Mouse (Mus musculus) lung, embryonic 16.5 days (tissue): ENCODE data around the gene Tbc1d2b. TPM values are rescaled to one million over a fixed set of nuclear protein-coding genes. Genes with fewer than 3 reads are reported as not detected.

Experiments used
- ATAC-seq: fragments of 200-750 bp; cut with Nextera tagmentation; 2 replicates; pipeline ENCODE4 v1.8.0; 2017; ENCODE audit warnings: low read depth, mild to moderate bottlenecking, moderate library complexity
- H3K27ac ChIP-seq: fragments of 300-500 bp; sonication (generic); 2 replicates; pipeline ENCODE4 v1.5.1; 2014; ENCODE audit warnings: mild to moderate bottlenecking, control low read depth, low read length
- H3K27me3 ChIP-seq: fragments of 300-500 bp; sonication (generic); 2 replicates; pipeline ENCODE4 v1.6.1; 2014; ENCODE audit warnings: low read depth, low read length, mixed read lengths; ENCODE audit not compliant: control insufficient read depth, insufficient read depth
- H3K36me3 ChIP-seq: fragments of 300-500 bp; sonication (generic); 2 replicates; pipeline ENCODE4 v1.6.1; 2014; ENCODE audit warnings: low read length; ENCODE audit not compliant: control insufficient read depth, insufficient read depth
- H3K4me1 ChIP-seq: fragments of 300-500 bp; sonication (generic); replicated peaks from 2 replicates; pipeline ENCODE4 v1.6.1; 2014; ENCODE audit warnings: low read length, mixed read lengths; ENCODE audit not compliant: control insufficient read depth, insufficient read depth
- H3K4me2 ChIP-seq: fragments of 300-500 bp; sonication (generic); 2 replicates; pipeline ENCODE4 v1.6.1; 2014; ENCODE audit warnings: low read depth, low read length, control low read depth
- H3K4me3 ChIP-seq: fragments of 300-500 bp; sonication (generic); 2 replicates; pipeline ENCODE4 v1.5.1; 2014; ENCODE audit warnings: mild to moderate bottlenecking, low read length, control low read depth
- H3K9ac ChIP-seq: fragments of 300-500 bp; sonication (generic); 2 replicates; pipeline ENCODE4 v1.6.1; 2014; ENCODE audit warnings: low read length, control low read depth
- H3K9me3 ChIP-seq: fragments of 300-500 bp; sonication (generic); 2 replicates; pipeline ENCODE4 v1.6.1; 2016; ENCODE audit warnings: low read length; ENCODE audit not compliant: control insufficient read depth
- WGBS: fragments of 180-500 bp; shearing (Covaris S2); extraction: QIAGEN DNeasy Blood & Tissue Kit; methylation state at CpG from one replicate; pipeline ENCODE4 v1.1.7; 2014; 5-methylcytosine and 5-hydroxymethylcytosine counted together
- polyA plus RNA-seq: library from polyadenylated mRNA; unstranded; fragments of >200 nt; fragmentation: Nextera tagmentation; extraction: Ambion mirVana; gene quantifications from 2 replicates; pipeline ENCODE4 v1.2.1, GENCODE M21; 2015

The Tbc1d2b gene
- polyA plus RNA-seq, 1 experiment from 2014 or later: 20.9 TPM

DNA sequence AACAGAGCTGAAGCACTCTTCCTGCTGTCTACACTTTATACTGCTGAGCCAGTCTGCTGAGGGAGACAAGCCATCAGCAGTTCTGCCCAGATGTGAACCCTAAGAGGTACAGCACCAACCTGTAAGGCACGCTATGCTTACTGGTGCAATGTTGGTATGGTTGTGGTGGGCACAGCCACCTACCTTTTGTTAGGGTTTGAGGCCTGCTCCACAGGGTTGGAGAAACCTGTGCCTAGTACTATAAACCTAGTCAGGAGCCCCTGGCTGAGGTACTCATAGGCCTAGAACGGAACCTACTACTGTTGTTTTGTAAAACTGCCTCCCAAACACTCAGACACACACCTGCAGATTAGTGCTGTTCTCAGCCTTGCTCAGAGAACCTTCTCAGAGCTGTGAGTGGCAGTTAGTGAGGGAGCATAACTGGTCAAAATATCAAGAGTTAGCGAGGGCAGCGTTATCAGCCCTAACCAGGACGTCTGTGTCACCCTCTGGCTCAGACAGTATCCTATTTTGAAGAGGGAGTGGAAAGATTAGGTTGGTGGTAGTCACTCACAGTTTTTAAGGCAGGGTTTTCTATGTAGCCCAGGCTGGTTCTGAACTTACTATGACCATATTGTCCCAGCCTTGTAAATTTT lies 20.3 kb downstream of the Tbc1d2b start:
- WGBS: 74% methylated on average over 5 of the region's 5 CpGs
- H3K4me2 ChIP-seq: no peak overlapping the region
- no peak overlapping the region for H3K9ac ChIP-seq

DNA sequence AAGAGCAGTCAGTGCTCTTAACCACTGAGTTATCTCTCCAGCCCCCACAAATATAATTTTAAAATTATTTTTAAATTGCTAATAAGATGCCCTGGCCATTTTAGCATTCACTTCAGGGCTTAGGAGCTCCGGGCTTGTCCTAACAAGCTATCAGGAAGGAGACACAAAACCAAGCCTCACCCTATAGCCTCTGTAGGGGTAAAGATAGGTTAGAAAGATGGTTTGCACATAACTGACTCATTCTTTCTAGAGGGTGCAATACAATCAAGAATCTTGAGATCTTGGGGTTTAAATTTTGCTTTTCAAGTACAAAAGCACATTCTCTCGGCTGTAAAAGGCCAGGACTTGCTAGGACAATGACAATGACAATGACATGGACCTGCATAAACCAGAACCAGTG lies 21.6 kb downstream of the Tbc1d2b start:
- H3K36me3 ChIP-seq: peaks cover 11% of the 10 kb centered on the region
- H3K4me2 ChIP-seq: no peak overlapping the region

More for the DNA sequence above, 20.3 kb downstream of the Tbc1d2b start:
- Histone ChIP-seq H3K27me3 (no peaks in the 10 kb centered on the region), H3K27ac (no peak overlapping the region), H3K36me3 (peaks cover 11% of the 10 kb centered on the region), H3K9me3 (no peaks in the 10 kb centered on the region), H3K4me3 (no peak overlapping the region), H3K4me1 (0 out of 2 replicates have a peak, but pooled peaks cover 3% of the 10 kb centered on the region)
- ATAC-seq: no peak

DNA sequence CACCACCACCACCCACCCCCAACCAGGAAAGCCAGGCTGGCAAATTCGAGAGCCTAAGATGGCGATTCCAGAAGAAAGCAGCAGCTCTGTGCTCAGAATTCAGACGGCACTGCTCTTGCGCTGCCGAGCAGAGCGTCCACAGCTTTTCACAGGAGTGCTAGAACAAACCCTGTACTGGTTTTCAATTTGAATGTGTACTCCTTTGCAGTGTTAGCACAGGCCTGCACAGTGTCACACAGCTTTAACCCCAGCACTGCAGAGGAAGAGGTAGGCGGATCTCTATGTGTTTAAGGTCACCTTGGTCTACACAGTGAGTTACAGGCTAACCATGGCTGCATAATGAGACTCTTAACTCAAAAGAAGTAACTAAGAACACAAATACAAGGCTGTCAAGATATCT lies 22.3 kb downstream of the Tbc1d2b start:
- no peaks in the 10 kb centered on the region for H3K9me3 ChIP-seq
- no peak overlapping the region for H3K4me3 ChIP-seq
- H3K27ac ChIP-seq: no peak overlapping the region
- no peak overlapping the region for H3K9ac ChIP-seq
- 79% methylated on average over 7 of the region's 7 CpGs for WGBS
- 0 out of 2 replicates have a peak, but pooled peaks cover 3% of the 10 kb centered on the region for H3K4me1 ChIP-seq
- no peaks in the 10 kb centered on the region for H3K27me3 ChIP-seq
- no peak for ATAC-seq
- peaks cover 11% of the 10 kb centered on the region for H3K36me3 ChIP-seq
- no peak overlapping the region for H3K4me2 ChIP-seq

More for the DNA sequence above, 21.6 kb downstream of the Tbc1d2b start:
- Histone ChIP-seq H3K4me1 (0 out of 2 replicates have a peak, but pooled peaks cover 3% of the 10 kb centered on the region), H3K4me3 (no peak overlapping the region), H3K9ac (no peak overlapping the region), H3K27me3 (no peaks in the 10 kb centered on the region), H3K9me3 (no peaks in the 10 kb centered on the region), H3K27ac (no peak overlapping the region)
- ATAC-seq: no peak
- 96% methylated on average over 2 of the region's 2 CpGs for WGBS

DNA sequence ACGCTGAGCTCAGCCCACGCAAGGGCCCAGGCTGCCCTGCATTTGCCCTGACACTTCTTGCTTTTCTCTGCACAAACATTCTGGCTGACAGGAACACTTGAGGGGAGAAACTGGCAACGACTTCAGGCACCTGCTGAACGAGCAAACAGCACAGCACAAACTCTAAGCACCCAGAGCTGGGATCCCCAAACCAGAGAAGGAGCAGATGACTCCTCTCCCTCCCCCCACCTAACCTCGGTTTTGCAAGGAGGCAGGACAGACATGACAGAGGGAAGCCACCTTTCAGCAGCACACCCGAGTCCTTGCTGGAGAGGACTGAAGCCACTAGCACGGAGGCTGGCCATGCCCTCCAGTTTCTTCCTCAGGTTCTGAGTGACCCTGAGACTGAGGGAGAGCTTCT lies 23.3 kb downstream of the Tbc1d2b start:
- Histone ChIP-seq H3K4me3 (no peak overlapping the region), H3K4me1 (peaks cover 8% of the 10 kb centered on the region; the same call in 1 of the 2 replicates), H3K4me2 (no peak overlapping the region), H3K9ac (no peak overlapping the region), H3K9me3 (no peaks in the 10 kb centered on the region), H3K27ac (peak overlapping the region; percentile 23; the same call in 1 of the 2 replicates), H3K27me3 (no peaks in the 10 kb centered on the region), H3K36me3 (peaks cover 11% of the 10 kb centered on the region)
- 48% methylated on average over 7 of the region's 7 CpGs for WGBS
- ATAC-seq: 0 out of 2 replicates have a peak, but pooled peaks have one; percentile 9

DNA sequence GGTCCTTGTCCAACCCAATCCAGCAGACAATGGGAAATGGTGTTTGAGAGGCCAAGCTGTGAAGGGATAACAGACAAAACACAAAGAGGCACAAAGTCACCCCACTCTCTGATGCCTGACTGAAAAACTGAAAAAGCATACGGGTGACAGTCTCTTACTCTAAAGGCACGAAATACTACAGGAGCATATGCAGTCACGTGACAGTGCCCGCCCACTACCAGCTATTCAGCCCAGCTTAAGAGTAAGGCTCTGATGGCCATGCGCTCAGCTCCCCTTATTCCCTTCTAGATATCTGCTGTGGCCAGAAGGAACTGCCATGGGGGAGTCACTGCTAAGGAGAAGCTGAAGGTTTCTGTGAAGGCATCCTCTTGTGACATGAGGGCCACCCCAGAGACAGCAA lies 24.8 kb downstream of the Tbc1d2b start:
- peaks cover 11% of the 10 kb centered on the region for H3K36me3 ChIP-seq
- H3K27ac ChIP-seq: no peak overlapping the region
- H3K4me2 ChIP-seq: no peak overlapping the region
- H3K4me3 ChIP-seq: no peak overlapping the region
- H3K9me3 ChIP-seq: no peaks in the 10 kb centered on the region
- no peak for ATAC-seq
- no peak overlapping the region for H3K9ac ChIP-seq
- WGBS: 91% methylated on average over 5 of the region's 5 CpGs
- H3K27me3 ChIP-seq: no peaks in the 10 kb centered on the region
- H3K4me1 ChIP-seq: peaks cover 10% of the 10 kb centered on the region; the same call in 1 of the 2 replicates

DNA sequence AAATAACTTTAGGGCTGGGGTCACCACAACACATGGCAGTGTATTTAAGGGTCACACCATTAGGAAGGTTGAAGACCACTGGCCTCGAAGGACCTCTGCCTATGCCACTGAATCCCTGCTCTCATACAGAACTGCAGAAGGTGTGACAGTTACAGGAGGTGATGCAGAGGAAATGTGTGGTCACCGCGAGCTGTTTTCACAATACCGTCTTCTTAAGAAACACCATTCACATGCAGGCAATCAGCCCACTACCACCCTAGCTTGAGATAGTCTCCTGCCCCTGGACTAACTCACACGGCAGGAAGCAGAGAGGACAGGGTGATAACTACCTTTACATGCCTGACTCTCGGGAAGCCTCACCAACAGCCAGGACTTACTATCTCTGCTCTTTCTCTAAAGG lies 25.4 kb downstream of the Tbc1d2b start:
- no peak overlapping the region for H3K9ac ChIP-seq
- 87% methylated on average over 6 of the region's 6 CpGs for WGBS
- H3K9me3 ChIP-seq: no peaks in the 10 kb centered on the region
- H3K27me3 ChIP-seq: no peaks in the 10 kb centered on the region
- H3K36me3 ChIP-seq: peaks cover 11% of the 10 kb centered on the region
- no peak overlapping the region for H3K4me3 ChIP-seq
- no peak overlapping the region for H3K4me2 ChIP-seq
- no peak for ATAC-seq
- no peak overlapping the region for H3K27ac ChIP-seq
- peaks cover 10% of the 10 kb centered on the region; the same call in 1 of the 2 replicates for H3K4me1 ChIP-seq

DNA sequence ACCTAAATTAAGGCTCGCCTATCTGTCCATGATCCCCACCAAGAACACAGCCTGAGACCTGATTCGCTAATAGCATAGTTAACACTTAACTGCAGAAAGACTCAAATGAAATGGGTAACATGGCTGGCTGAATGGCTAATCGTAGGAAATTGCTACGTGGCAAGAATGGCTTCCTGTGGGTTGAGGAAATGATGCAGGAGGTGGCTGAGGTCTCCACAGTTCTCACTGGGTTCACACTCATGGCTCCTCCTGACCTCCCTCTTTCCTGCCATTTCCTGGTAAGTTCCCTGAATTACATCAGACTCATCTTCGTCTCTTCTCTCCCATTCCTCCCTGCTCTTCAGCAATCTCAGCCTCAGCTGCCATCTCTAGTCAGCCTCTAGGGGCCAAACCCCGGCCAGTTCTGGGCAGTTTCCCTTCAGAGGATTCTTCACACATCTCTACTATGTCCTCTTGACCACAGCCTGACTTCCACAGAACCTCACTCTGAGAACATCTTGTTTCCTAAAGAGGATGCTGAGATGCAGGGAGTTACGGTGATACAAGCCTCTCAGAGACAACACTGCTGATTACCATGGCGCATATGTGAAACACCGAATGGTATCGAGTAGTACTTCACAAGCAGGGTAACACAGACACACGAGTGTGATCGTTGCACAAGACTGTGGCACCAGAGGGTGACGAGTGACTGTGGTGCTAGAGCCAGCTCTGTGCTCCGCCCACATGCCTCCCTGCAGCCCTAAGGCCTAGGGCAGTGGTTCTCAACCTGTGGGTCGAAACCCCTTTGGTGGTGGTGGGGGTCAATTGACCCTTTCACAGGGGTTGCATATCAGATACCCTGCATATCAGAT lies 26.1 kb downstream of the Tbc1d2b start:
- WGBS: 78% methylated on average over 15 of the region's 15 CpGs

DNA sequence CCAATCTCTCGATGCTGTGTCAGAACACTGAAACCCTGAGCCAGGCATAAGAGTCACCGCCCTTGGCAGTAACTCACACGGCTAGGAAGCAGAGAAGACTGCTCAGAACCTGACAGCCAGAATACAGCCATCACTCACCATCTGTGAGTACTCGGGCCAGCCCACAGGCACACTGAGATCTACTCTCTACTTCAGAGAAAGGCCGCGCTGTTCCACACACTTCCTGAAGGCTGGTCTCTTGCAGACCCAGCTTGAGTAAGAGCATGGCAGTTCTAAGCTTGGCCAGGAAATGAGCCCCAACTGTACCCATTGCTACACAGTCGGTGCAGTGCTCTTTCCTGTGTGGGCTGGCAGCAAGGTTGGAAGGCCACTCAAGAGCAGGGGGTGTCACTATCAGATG lies 27.7 kb downstream of the Tbc1d2b start:
- peak; percentile 57 for ATAC-seq

More for the DNA sequence above, 26.1 kb downstream of the Tbc1d2b start:
- H3K4me1 ChIP-seq: peaks cover 10% of the 10 kb centered on the region; the same call in 1 of the 2 replicates
- H3K36me3 ChIP-seq: peaks cover 15% of the 10 kb centered on the region
- no peak overlapping the region for H3K9ac ChIP-seq
- no peaks in the 10 kb centered on the region for H3K27me3 ChIP-seq
- no peak overlapping the region for H3K27ac ChIP-seq
- H3K4me3 ChIP-seq: no peak overlapping the region
- no peak for ATAC-seq
- no peaks in the 10 kb centered on the region for H3K9me3 ChIP-seq
- no peak overlapping the region for H3K4me2 ChIP-seq

DNA sequence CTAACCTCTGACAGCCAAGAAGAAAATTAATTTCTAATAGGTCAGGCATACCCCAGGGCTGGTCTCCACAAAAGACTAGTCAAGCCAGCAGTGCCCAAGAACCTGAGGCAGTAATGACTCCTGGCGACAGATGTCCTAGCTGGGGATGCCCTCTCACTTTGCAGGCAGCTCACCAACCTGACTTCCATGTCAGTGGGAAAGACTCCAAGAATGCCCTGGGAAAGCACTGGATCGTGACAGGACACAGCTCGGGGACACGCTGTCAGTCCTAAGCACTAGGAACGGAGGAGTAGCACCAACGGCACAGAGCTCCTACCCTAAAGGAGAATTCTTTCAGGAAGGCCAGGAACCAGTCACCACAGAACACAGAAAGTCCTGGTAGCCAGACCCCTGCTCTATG lies 28.3 kb downstream of the Tbc1d2b start:
- Histone ChIP-seq H3K4me1 (peaks cover 7% of the 10 kb centered on the region; the same call in 1 of the 2 replicates), H3K27me3 (no peaks in the 10 kb centered on the region), H3K4me3 (no peak overlapping the region), H3K4me2 (no peak overlapping the region), H3K9ac (no peak overlapping the region), H3K27ac (no peak overlapping the region), H3K36me3 (peaks cover 11% of the 10 kb centered on the region), H3K9me3 (no peaks in the 10 kb centered on the region)
- no peak for ATAC-seq
- WGBS: 82% methylated on average over 6 of the region's 6 CpGs

More for the DNA sequence above, 27.7 kb downstream of the Tbc1d2b start:
- Histone ChIP-seq H3K9ac (no peak overlapping the region), H3K4me1 (peaks cover 10% of the 10 kb centered on the region; the same call in 1 of the 2 replicates), H3K27me3 (no peaks in the 10 kb centered on the region), H3K27ac (no peak overlapping the region), H3K4me2 (no peak overlapping the region), H3K4me3 (no peak overlapping the region), H3K36me3 (peaks cover 14% of the 10 kb centered on the region), H3K9me3 (no peaks in the 10 kb centered on the region)
- WGBS: 63% methylated on average over 7 of the region's 7 CpGs
